Mouse (Mus musculus) liver, adult 2 months (tissue): Measurements from ENCODE around the gene Nmral1. TPM values are rescaled to one million over a fixed set of nuclear protein-coding genes. Genes with fewer than 3 reads are reported as not detected.
A peak's percentile ranks its signal among the peaks of the same experiment; 100 is the strongest.
"Not testable (repeated sequence)": the region's sequence is repeated elsewhere in the genome, so short reads cannot be mapped to it uniquely, and the experiment has no call there.

Source experiments
- DNase-seq: peaks from one replicate; pipeline ENCODE4 v3.0.0-alpha.2; 2011; ENCODE audit warnings: low read depth, low spot score; ENCODE audit errors: extremely low read depth
- H3K27ac ChIP-seq: fragments of 200-500 bp; replicated peaks from 2 replicates; pipeline ENCODE4 v1.5.1; 2012; ENCODE audit warnings: low read depth, mild to moderate bottlenecking, control low read depth, inconsistent platforms, low read length; ENCODE audit not compliant: insufficient read depth
- H3K27me3 ChIP-seq: fragments of 200-500 bp; 2 replicates; pipeline ENCODE4 v1.6.1; 2012; ENCODE audit warnings: mild to moderate bottlenecking, moderate library complexity, low read length, inconsistent platforms; ENCODE audit not compliant: control insufficient read depth, insufficient read depth
- H3K36me3 ChIP-seq: fragments of 200-500 bp; 2 replicates; pipeline ENCODE4 v1.6.1; 2012; ENCODE audit warnings: low read length, inconsistent platforms; ENCODE audit not compliant: control insufficient read depth, insufficient read depth
- H3K4me1 ChIP-seq: fragments of 200-500 bp; 2 replicates; pipeline ENCODE4 v1.6.1; 2011; ENCODE audit warnings: low read length; ENCODE audit not compliant: control insufficient read depth, insufficient read depth
- H3K4me3 ChIP-seq: fragments of 200-500 bp; 2 replicates; pipeline ENCODE4 v1.5.1; 2011; ENCODE audit warnings: low read depth, mild to moderate bottlenecking, control low read depth, low read length, moderate library complexity; ENCODE audit not compliant: insufficient read depth
- H3K79me2 ChIP-seq: fragments of 200-500 bp; 2 replicates; pipeline ENCODE4 v1.6.1; 2012; ENCODE audit warnings: inconsistent platforms, mild to moderate bottlenecking, low read length, moderate library complexity; ENCODE audit not compliant: control insufficient read depth, insufficient read depth
- H3K9ac ChIP-seq: fragments of 200-500 bp; 2 replicates; pipeline ENCODE4 v1.6.1; 2012; ENCODE audit warnings: low read depth, mild to moderate bottlenecking, control low read depth, inconsistent platforms, low read length
- CTCF ChIP-seq: fragments of 200-500 bp; IDR thresholded peaks from 2 replicates; pipeline ENCODE4 v1.5.1; 2011; ENCODE audit warnings: low read depth, low read length, control low read depth
- POLR2A ChIP-seq: fragments of 200-500 bp; IDR thresholded peaks from 2 replicates; pipeline ENCODE4 v1.6.1; 2011; ENCODE audit warnings: low read length, control low read depth; ENCODE audit not compliant: insufficient read depth; ENCODE audit errors: extremely low read depth
- WGBS: fragments of 180-500 bp; shearing (Covaris S2); methylation state at CpG from one replicate; pipeline ENCODE4 v1.1.7; 2018; 5-methylcytosine and 5-hydroxymethylcytosine counted together
- polyA plus RNA-seq: library from polyadenylated mRNA; depleted of rRNA; stranded (reverse); fragments of >200 nt; gene quantifications from 2 replicates; pipeline ENCODE4 v1.2.3, GENCODE M21; 2012
- total RNA-seq: library from RNA; depleted of rRNA; stranded (reverse); fragments of >200 nt; gene quantifications from 2 replicates; pipeline ENCODE4 v1.2.3, GENCODE M21; 2014

Gene Nmral1
- total and polyA plus RNA-seq, 2 experiments = 7.8 to 11.2 TPM

- Histone ChIP-seq H3K27me3 (no peaks in the 10 kb centered on the region), H3K9ac (peak overlapping the region; percentile 93), H3K4me3 (peak overlapping the region; percentile 80), H3K36me3 (peaks cover 18% of the 10 kb centered on the region), H3K79me2 (peaks cover 11% of the 10 kb centered on the region; the same call in 1 of the 2 replicates), H3K27ac (peak overlapping the region; percentile 88), H3K4me1 (peaks cover 10% of the 10 kb centered on the region)
- 2% methylated on average over 9 of the region's 9 CpGs for WGBS
- TF ChIP-seq POLR2A = no peak
- TF ChIP-seq CTCF = no peak
- peak; percentile 69 for DNase-seq
Measured at GRCm38 (mm10) chr16:4684457-4684791, 34.7 kb downstream of the Nmral1 start.

- peaks cover 14% of the 10 kb centered on the region; the same call in 1 of the 2 replicates for H3K79me2 ChIP-seq
- TF ChIP-seq POLR2A (peak; percentile 91; the same call in 1 of the 2 replicates), CTCF (no peak)
- peaks cover 10% of the 10 kb centered on the region for H3K4me1 ChIP-seq
- peaks cover 13% of the 10 kb centered on the region for H3K36me3 ChIP-seq
- no peaks in the 10 kb centered on the region for H3K27me3 ChIP-seq
- peak overlapping the region; percentile 88 for H3K27ac ChIP-seq
- peak overlapping the region; percentile 80 for H3K4me3 ChIP-seq
- peak overlapping the region; percentile 93 for H3K9ac ChIP-seq
- DNase-seq = peak; percentile 88
- under 1% methylated on average over 54 of the region's 54 CpGs for WGBS
Measured at GRCm38 (mm10) chr16:4683581-4684456, 35.3 kb downstream of the Nmral1 start.

GRCm38 (mm10) chr16:4683193-4683580 lies 36.0 kb downstream of the Nmral1 start:
- no peaks in the 10 kb centered on the region for H3K27me3 ChIP-seq

GRCm38 (mm10) chr16:4682628-4683179 lies 36.5 kb downstream of the Nmral1 start:
- peaks cover 14% of the 10 kb centered on the region for H3K4me1 ChIP-seq

More at GRCm38 (mm10) chr16:4683193-4683580, 36.0 kb downstream of the Nmral1 start:
- H3K9ac ChIP-seq = peak overlapping the region; percentile 49
- peak overlapping the region; percentile 77 for H3K27ac ChIP-seq
- H3K36me3 ChIP-seq = peaks cover 9% of the 10 kb centered on the region
- TF ChIP-seq POLR2A = no peak
- TF ChIP-seq CTCF = no peak
- peak overlapping the region; percentile 80 for H3K4me3 ChIP-seq
- H3K4me1 ChIP-seq = peaks cover 14% of the 10 kb centered on the region
- peaks cover 16% of the 10 kb centered on the region; the same call in 1 of the 2 replicates for H3K79me2 ChIP-seq
- no peak for DNase-seq
- 22% methylated on average over 9 of the region's 9 CpGs for WGBS

GRCm38 (mm10) chr16:4680922-4681455 lies 38.2 kb downstream of the Nmral1 start:
- H3K4me1 ChIP-seq = peaks cover 14% of the 10 kb centered on the region
- H3K79me2 ChIP-seq = peaks cover 18% of the 10 kb centered on the region; the same call in 1 of the 2 replicates
- not testable (repeated sequence) for H3K27ac ChIP-seq, H3K36me3 ChIP-seq, H3K4me3 ChIP-seq, H3K27me3 ChIP-seq, DNase-seq, H3K9ac ChIP-seq
- 41% methylated on average over 3 of the region's 3 CpGs for WGBS

More at GRCm38 (mm10) chr16:4682628-4683179, 36.5 kb downstream of the Nmral1 start:
- WGBS = 81% methylated on average over 4 of the region's 4 CpGs
- Histone ChIP-seq H3K79me2 (peaks cover 18% of the 10 kb centered on the region; the same call in 1 of the 2 replicates), H3K4me3 (no peak overlapping the region; the same call in 1 of the 2 replicates), H3K27ac (peak overlapping the region; percentile 77; the same call in 1 of the 2 replicates), H3K27me3 (no peaks in the 10 kb centered on the region), H3K9ac (no peak overlapping the region), H3K36me3 (peaks cover 5% of the 10 kb centered on the region)
- TF ChIP-seq POLR2A = no peak
- no peak for TF ChIP-seq CTCF
- no peak for DNase-seq
